Mouse (Mus musculus): ENCODE measurements around the gene Ripor1.

The Ripor1 gene

DNA sequence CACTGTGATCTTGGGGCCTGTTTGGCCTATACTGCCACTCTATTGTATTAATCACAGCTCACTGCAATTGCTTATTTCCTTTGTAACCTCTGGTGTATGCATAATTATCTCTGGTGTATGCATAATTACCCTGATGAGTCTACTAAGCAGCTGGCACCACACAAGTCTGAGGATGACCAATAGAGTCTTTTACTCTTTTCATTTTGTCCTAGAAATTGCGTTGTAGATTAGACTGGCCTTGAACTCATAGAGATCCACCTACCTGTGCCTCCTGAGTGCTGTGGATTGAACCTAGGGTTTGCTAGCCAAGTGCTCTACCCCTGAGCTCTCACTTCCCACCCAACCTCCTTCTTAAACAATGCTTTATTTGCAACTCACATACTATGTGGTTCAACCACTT lies 21.0 kb downstream of the Ripor1 start:
- no peak for DNase-seq (ENCODE audit: low read depth, low spot score)

- no peak for DNase-seq (ENCODE audit: low read depth, low spot score)
Observed at GRCm38 (mm10) chr8:105629337-105629736, 24.3 kb downstream of the Ripor1 start.

DNA sequence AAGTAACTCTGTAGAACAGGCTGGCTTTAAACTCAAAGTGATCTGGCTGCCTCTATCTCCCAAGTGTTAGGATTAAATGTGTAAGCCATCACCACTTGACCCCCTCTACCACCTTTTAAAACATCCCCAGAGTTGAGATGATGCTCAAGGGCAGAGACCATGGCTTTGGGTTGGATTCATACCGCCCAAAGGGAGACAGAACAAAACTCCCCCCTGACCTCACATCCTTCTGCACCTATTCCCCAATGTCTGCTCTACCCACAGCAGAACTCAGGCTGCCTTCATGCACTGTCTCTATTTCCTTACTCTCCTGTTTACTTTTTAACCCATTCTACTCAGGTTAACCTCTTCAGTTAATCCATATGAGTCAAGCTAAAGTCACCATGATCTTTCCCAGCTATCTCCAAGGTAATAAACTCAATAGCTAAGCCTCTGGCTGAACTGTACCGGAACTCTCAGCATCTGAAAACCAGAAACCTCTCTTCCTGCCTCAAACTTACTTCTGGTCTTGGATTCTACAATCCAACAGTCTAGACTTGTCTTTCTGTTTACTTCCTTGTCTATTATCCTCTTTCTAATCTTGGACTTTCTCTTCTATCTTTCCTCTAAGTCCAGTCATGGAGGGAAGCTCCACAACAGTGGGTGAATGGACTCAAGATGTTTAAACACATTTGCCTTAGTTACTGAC lies 29.9 kb downstream of the Ripor1 start:
- no peak for DNase-seq (ENCODE audit: low read depth, low spot score)

GRCm38 (mm10) chr8:105635481-105635880 lies 30.4 kb downstream of the Ripor1 start:
- DNase-seq (ENCODE audit: low read depth, low spot score) = no peak

DNA sequence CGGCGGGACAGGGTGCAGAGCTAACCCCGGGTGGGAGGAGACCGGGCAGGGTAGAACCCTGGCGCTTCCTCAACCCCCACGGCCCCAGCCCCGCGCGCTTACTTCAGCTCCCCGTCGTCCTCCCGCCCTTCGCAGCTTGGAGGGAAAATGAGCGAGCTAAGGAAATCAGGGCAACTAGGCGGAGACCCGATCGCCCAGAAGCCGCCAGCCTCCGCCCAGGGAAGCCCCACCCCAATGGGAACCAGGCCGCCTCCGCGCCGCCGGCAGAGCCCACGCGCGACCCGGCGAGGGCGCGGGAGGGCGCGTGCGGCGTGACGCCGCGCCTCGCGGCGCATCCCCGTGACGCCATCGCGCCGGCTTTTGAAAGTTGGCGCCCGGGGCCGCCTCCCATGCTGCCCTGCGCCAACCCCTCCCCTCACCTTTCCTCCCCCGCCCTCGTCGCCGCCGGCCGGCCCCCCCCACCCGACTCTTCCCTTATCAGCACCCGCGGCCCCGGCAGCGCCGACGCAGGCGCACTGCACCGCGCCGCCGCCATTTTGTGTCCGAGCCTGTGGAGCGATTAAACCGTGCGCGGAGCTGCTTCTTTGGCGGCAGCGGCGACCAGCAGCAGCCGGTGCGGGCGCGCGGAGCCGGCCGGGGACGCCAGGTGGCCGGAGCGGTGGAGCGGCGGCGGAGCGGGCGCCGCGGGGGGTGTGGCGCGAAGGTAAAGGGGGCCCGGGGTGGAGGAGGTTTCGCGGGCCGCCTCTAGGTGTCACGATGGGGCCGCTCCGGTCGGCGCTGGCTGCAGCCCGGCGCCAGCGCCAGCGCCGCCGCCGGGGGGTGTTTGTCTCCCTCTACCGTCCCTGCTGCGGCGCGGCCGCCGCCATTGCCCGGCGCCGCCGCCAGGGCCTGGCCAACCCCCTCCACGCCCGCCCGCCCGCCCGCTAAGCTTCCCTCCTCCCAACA lies 31.2 kb downstream of the Ripor1 start, which contains the start of gene Ctcf:
Gene Ctcf, plus strand, starts transcription at position 551 of the 945 bp plus-strand sequence.
- peak; percentile 84 for DNase-seq (ENCODE audit: low read depth, low spot score)

GRCm38 (mm10) chr8:105636963-105637510 lies 32.0 kb downstream of the Ripor1 start, which contains the start of gene Agrp:
Agrp (minus strand) TSS chr8:105637393.
- DNase-seq (ENCODE audit: low read depth, low spot score) = no peak

DNA sequence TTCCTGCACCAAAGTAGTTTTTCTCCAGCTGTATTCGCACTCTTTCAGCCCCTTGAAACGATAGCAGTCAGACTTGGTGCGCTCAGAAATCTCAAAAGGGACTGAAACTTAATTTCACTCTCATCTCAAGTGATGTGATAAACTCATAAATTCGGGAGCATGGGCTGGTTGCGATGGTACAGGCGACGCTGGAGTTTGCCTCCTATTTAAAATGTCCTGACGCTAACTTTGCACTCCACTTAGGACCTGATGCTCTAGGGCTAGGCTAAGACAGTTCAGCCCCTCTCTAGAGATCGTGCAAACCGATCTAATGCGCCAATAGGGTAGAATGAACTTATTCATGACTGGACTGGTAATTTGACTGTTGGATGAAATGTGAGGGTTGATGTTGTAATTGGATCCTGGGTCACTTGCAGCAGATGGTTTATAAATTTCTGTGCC lies 32.6 kb downstream of the Ripor1 start:
- no peak for DNase-seq (ENCODE audit: low read depth, low spot score)

GRCm38 (mm10) chr8:105638510-105638909 lies 33.5 kb downstream of the Ripor1 start:
- DNase-seq (ENCODE audit: low read depth, low spot score) = no peak

- no peak for DNase-seq (ENCODE audit: low read depth, low spot score)
Observed at GRCm38 (mm10) chr8:105639835-105640234, 34.8 kb downstream of the Ripor1 start.

GRCm38 (mm10) chr8:105640511-105640910 lies 35.5 kb downstream of the Ripor1 start:
- DNase-seq (ENCODE audit: low read depth, low spot score) = no peak

DNA sequence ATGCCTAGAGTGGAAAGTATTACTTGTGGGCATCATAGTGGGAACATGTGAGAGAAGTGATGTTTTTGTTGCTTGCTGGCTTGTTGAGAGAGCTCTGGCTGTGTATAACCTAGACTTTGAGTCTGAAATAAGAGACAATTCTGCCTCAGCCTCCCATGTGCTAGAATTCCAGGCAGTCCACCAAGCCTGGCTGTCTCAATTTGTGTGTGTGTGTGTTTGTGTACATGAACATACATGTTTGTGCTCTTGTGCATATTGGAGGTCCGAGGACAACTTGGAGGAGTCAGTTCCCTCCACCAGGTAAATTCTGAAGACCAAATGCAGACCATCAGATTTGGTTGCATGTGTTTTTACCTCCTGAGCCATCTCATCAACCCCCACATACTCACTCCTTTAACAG lies 40.1 kb downstream of the Ripor1 start:
- DNase-seq (ENCODE audit: low read depth, low spot score) = no peak

DNA sequence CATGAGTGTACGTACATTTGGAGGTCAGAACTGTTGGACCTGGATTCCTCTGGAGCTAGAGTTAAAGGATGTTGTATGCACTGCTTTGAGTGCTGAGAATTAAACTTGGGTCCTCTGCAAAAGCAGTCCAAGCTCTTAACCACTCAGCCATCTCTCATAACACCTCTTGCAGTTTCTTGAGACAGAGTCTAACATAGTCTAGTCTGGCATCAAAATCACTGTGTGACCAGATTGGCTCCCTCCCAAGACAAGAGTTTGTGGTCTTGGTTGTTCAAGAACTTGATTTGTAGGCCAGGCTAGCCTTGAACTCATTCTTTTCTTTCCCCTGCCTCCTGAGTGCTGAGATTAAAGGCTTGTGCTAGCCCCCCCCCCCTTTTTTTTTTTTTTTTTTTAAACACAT lies 43.9 kb downstream of the Ripor1 start:
- no peak for DNase-seq (ENCODE audit: low read depth, low spot score)

DNA sequence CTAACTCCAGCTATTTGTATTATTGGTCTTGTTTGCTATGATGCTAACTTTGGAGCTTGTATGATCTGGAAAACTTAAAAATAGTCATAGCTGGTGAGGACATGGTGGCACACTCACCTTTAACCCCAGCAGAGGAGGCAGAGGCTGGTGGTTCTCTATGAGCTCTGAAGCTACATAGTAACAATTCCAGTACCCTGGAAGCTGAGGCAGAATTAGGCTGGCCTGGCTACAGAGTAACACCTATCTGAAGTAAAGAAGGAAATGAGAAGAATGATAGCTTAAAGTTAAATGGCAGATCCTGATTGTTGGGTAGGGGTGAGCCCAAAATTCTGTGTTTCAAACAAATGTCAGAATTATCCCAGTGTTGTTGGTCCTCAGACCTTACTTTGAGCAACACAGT lies 52.6 kb downstream of the Ripor1 start:
- DNase-seq (ENCODE audit: low read depth, low spot score) = no peak

DNA sequence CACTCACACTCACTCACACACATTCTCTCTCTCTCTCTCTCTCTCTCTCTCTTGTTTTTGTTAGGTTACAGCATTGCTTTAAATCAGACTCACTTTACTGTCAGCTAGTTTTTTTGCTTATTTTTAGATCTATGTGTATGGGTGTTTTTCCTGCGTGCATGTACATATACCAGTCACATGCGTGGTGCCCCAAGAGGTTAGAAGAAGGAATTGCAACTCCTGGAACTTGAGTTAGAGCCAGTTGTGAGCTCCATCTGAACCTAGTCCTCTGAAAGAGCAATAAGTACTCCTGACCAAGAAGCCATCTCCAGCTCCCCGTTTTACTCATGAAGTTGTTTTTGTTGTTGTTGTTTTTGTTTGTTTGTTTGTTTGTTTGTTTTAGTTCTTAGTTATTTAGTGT lies 56.1 kb downstream of the Ripor1 start:
- DNase-seq (ENCODE audit: low read depth, low spot score) = no peak

All from retina, adult 2 months (tissue).